Mouse (Mus musculus) gastrocnemius, postnatal 14 days (tissue): Measurements from ENCODE around the gene Txlnb. TPM values are rescaled to one million over a fixed set of nuclear protein-coding genes. Genes with fewer than 3 reads are reported as not detected.
A peak's percentile ranks its signal among the peaks of the same experiment; 100 is the strongest.
"Not testable (repeated sequence)": the region's sequence is repeated elsewhere in the genome, so short reads cannot be mapped to it uniquely, and the experiment has no call there.

Source experiments
- DNase-seq: peaks from one replicate; pipeline ENCODE4 v3.0.0; 2021; ENCODE audit warnings: mixed read lengths
- intact Hi-C: fragments of 180-260 bp; cut with DNase I; formaldehyde crosslinking; loops from one replicate; pipeline ENCODE4 v1.15.1; 2025; ENCODE audit warnings: low total_unique reads
- long read RNA-seq, 2 experiments: library from polyadenylated mRNA; stranded (forward); transcript quantifications; one replicate each; pipeline ENCODE4 v2.0.0; 2021
- total RNA-seq, 2 experiments: library from RNA; stranded (reverse); gene quantifications; 2 replicates each; pipeline ENCODE4 v1.2.3; 2021

Txlnb gene
- total RNA-seq, result 100 to 1,000 TPM; 109 to 140 TPM
- long read RNA-seq, experiment 1, full-length matches to known transcripts, result 111 of 144 reads
- long read RNA-seq, experiment 1, partial matches to known transcripts, result 23 of 144 reads
- long read RNA-seq, experiment 1, other reads (novel, unspliced or antisense), result 10 of 144 reads
- long read RNA-seq, experiment 2, full-length matches to known transcripts, result 159 of 200 reads
- long read RNA-seq, experiment 2, partial matches to known transcripts, result 36 of 200 reads
- long read RNA-seq, experiment 2, other reads (novel, unspliced or antisense), result 5 of 200 reads

DNA sequence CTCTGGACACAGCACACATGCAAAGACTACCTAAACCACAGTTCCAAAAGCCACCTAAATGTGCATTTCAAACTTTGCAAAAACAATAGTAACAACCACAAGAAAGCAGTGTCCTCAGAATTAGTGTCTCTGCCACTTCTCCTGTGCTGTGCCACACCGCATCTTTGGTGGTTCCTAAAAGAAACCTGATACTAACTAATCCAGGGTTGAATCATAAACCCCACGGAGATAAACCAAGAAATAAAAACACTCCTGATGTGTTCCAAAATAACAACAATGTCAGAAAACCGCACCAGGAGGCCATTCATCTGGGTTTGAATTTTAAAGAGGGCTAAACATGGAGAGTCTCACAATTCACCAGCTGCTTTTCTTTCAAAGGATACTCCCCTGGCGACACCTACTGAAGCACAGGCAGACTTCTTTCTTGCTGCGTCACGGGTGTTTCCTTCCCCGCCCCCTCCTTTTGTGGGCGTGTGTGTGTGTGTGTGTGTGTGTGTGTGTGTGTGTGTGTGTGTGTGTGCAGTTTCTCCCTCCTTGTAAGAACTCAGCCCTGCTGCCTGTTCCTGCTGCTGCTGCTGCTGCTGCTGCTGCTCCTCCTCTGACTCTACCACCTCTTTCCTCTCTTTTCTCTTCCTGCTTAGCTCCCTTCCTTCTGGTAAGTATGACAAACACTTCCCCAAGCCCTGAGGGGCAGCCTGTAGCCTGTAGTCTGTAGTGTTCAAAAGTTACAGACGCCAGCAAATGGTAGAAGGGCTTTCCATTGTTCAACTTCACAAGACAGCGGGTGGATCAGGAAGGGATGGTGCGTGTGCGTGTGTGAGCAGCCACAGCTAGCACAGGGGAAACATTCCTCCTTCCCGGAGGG lies at the start of gene Txlnb:
Txlnb (plus strand) TSS at position 460 of the 865 bp plus-strand sequence.
- intact Hi-C loops, result no loop called here
- DNase-seq, result peak; percentile 65

DNA sequence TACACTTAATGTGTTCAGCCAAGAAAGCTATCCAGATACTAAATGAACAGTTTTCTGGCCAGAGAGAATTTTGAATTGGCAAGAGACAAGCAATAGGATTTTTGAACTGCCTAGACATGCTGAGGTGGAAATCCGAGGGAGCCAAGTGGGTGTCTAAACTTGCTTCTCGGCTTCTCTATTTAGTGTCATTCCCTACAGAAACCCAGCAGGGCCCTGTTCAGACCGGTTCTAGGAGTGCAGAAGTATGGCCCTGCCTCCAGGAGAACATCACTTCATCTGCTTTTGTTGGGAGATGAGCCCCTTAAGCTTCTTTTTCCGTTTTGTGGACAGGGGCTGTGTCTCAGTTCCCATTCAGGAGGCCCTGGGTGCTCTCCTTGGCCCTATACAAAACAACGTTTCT lies 43.5 kb upstream of the Txlnb start:
- intact Hi-C loops, result no loop called here
- DNase-seq, result no peak

DNA sequence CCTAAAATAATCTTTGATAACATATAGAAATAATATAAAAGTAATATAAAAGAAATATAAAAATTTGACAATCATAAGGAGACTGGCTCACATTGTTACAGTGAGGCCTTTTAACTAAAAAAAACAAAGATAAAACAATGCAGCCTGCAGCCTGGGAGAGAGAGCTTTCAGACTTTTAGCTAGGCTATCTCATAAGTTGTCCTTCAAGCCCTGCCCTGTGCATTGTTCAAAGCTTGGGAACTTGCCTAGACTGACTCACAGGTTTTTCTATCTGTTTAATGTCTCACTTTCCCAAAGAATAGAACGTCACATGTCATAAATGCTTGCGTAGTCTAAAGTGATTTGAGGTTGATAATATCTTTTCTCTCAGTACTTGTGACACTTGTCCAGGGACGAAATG lies 36.3 kb upstream of the Txlnb start:
- intact Hi-C loops, result no loop called here
- no peak for DNase-seq

DNA sequence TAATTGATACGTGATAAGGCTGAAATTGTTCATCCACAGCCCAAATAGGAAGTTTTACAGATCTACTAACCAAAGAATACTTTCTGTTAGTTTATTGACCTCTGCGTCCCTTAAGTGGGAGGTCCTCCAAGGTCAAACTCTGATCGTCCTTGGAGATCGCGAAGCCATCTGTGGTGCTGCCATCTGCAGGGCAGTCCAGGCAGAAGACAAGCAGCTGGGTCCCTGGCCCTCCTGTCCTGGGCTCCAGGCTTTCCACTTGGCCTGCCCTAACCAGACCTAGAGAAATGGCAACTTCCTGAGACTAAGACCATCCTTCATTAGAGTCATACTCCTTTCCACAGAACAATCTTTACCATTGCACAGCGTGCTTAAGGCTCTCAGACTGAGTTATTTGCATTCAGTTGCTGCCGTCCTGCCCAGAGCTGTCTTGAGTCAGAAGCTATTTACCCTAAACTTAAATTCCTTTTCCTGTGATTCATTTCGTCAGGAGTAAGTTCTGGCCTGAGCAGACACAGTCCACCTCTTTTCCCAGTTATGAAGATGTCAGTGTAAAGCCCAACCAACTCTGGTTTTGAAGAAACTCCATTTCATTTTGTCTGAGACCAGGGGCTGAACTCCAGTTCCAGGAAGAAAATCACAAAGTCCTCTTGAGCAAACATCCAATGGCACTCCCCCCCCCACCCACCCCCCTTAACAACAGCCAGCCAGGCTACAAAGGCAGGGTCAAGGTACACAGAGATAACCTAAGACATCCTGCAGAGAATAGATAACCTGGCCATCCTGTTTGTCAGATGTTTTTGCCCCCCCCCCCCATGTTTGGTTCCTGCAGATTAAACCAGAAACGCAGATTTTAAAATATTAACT lies 35.0 kb upstream of the Txlnb start:
- intact Hi-C loops, result no loop called here
- no peak for DNase-seq

DNA sequence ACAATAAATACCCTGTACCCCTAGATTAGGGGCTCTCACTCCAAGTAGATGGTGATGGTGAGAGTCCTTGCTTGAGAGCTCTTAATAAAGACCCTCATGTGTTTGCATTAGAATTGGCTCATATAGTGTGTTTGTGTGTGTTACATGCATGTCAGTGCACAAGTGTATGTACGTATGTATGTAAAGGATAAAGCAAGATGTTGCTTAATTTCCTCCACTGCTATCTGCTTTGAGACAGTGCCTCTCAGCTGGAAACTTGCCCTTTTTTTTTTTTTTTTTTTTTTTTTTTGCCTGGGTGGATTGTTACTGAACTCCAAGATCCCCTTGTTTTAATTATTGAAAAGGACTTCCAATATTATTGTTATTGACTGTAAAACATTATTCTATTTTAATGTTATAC lies 34.4 kb upstream of the Txlnb start:
- intact Hi-C loops, result no loop called here
- no peak for DNase-seq

DNA sequence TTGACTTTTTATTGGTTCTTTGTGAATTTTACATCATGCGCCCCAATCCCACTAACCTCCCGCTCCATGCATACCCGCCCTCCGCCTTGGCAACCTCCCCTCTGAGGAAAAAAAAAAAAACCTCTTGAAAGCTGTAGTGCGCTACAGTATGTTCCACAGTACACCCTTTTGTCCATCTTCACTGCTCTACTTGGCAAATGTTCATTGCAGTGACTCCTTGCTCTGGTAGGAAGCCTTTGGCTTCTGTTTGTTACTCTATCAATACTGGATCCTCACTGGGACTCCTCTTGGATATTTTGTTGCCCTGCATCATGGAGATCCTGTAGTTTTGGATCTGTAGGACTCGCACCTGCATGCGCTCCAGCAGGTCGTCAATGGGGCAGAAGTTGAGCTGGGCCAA lies 33.1 kb upstream of the Txlnb start:
- DNase-seq, result no peak
- intact Hi-C loops, result no loop called here

DNA sequence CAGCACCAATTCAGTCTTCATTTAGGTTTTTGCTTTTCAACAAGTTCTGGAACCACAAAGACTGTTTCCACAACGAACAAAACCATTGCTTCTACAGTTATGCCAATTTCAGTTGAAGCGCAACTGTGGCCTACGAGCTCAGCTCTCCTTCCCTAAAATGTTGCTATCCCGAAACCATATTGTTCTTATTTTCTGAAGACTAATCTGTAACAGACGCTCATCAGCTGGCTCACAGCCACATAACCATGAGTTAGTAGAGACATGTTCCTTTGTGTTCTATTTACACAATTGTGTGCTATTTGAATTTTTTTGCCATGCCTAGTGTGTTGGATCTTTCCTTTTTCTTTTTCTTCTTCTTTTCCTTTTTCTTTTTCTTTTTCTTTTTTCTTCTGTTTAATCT lies 26.2 kb upstream of the Txlnb start:
- no peak for DNase-seq
- intact Hi-C loops, result no loop called here

DNA sequence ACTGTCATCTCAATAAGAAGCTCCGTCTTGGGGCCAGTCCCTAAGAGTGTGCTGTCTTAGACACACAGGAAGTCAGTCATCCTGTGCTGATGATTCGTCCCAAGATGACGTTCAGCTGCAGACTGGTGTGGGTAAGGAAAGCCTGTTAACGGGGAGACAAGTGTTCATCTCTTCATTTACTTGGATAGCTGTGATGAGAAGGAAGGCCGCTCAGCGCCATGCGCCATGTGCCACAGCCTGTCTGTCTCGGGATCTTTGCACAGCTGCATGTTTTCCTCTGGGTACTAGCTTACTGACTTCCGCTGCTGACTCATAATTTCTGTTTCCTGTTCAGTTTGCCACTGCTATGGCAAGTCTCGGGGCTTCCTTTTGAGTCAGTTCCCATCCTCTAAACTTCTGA lies 23.7 kb upstream of the Txlnb start:
- intact Hi-C loops, result no loop called here
- DNase-seq, result no peak

DNA sequence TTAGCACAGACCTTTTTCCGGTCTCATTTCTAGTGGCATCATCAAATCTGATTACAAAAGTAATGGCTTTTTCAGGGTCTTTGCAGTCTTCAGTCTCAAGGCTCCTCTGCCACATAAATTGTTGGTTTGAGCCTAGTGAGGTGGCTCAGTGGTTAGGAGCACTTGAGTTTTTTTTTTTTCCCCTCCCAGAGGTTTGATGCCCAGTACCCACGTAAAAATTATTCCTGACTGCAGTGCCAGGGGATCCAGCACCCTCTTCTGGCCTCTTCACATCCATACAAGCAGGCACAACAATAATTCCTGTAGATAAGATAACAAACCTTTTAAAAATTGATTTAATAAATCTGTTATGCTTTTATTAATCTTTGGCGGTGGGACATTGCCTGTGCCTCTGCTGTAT lies 21.7 kb upstream of the Txlnb start:
- intact Hi-C loops, result no loop called here
- no peak for DNase-seq

DNA sequence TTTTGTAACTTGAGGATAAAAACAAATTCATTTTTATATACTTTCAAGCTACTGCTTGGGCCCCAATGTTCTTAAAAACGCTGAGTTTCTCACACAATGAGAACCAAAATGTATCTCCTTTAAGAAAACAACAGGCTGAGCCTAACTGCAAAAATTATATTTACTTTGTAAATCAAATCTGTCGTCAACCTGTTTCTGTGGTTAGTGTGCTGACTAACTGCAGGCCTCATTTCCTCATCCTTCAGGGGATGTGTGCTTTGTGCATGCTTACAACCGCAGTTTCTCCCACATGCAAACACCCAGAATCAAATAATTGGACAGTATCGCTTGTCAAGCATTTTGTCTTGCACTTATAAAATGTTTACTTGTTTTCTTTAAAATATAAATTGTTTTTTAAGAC lies 20.9 kb upstream of the Txlnb start:
- no peak for DNase-seq
- intact Hi-C loops, result no loop called here

DNA sequence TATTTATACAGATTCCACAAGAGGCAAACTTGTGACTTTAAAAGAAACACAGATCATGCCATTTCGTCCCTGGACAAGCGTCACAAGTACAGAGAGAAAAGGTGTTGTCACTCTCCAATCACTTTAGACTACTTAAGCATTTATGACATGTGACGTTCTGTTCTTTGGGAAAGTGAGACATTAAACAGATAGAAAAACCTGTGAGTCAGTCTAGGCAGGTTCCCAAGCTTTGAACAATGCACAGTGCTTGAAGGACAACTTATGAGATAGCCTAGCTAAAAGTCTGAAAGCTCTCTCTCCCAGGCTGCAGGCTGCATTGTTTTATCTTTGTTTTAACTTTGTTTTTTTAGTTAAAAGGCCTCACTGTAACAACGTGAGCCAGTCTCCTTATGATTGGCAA lies 19.3 kb upstream of the Txlnb start:
- DNase-seq, result not testable (repeated sequence)

DNA sequence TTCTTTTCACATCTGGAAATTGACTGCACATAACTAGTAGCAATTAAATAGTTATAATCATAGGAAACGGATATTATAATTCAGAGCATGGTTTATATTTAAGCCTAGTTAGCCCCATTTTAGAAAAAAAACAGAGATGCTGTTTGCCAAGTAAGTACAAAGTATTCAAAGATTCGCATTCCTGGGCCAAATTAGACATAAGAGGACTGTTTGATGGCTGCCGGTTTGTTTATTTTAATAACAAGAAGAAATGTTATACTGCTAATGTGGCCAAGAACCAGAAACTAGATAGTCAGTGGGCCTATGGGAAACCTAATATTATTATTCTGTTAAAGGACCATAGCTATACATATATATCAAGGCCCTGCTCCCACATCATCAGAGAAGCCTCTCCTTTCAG lies 9.3 kb upstream of the Txlnb start:
- DNase-seq, result no peak
- intact Hi-C loops, result no loop called here

More for the DNA sequence above, 19.3 kb upstream of the Txlnb start:
- intact Hi-C loops, result not testable (repeated sequence)

DNA sequence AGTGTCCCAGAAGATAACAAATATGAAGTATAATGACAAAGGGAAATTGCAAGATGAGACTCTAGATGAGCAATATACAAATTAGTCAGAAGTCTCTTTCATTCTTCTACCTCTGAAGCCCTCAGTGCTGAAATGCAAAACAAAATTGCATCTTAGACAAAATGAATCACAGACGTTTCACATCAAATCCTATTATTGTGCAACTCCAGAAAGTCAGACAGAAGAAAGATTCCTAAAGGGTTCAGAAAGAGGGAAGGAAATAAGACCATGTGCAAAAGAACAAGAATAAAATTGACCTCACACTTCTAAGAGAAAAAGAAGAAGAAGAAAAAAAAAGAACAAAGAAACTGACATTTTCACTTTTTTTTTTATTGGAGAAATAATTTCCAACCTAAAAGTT lies 8.1 kb upstream of the Txlnb start:
- intact Hi-C loops, result no loop called here
- no peak for DNase-seq

DNA sequence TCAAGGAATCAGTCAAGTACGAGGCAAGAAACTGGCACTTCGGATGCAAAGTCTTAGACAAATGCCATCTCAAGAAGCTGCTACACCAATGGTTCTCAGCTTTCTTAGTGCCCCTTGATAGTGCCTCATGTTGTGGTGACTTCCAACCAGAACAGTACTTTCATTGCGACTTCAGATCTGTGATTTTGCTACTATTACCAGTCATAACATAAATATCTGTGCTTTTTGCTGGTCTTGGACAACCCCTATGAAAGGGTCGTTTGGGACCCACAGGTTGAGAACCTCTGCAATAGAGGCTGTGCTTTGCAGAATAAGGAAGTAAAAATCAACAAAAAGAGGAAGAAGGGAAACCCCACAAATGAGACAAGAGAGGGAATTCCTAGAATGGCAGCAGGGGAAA lies 7.7 kb upstream of the Txlnb start:
- intact Hi-C loops, result no loop called here
- no peak for DNase-seq

DNA sequence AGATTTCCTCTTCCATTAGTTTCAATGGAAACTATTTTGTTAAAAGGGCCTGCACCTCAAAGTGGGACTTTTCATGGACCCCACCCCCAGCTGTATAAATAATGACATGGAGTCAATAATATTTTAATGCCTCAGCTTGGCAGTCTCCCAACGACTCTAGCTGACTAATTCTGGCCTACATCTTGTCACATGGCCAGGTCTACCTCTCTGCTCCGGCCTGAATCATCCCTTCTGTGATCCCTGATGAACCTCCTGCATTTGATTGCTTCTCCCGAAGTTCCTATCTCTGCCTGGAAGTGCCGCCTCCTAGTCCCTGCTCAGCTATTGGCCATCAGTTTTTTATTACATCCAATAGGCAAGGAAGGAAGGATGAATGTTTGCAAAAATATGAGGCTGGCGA lies 2.1 kb upstream of the Txlnb start:
- intact Hi-C loops, result loop anchor here (5.0 kb wide), 1 partner anchor 57 kb away; no protein-coding TSS in a partner anchor

DNA sequence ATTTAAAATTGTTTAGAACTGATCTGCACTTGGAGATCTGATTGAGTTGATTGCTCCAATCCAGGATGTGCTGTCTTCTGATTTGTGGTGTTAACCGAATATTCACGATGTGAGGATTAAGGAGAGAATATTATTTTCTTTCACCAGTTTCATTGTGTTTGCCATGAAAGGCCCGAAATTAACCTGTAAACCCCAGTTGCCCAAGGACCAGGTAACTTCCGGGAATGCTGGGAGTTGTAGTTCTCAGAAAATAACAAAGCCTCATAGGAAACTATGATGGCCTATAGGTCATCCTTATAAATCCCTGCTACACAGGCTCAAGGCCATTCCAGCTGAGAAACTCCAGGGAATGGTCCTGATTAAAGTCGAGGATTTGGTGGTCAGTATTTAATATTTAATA lies 1.6 kb upstream of the Txlnb start:
- intact Hi-C loops, result loop anchor here (5.0 kb wide), 1 partner anchor 57 kb away; no protein-coding TSS in a partner anchor
- no peak for DNase-seq

More for the DNA sequence above, 2.1 kb upstream of the Txlnb start:
- DNase-seq, result no peak

DNA sequence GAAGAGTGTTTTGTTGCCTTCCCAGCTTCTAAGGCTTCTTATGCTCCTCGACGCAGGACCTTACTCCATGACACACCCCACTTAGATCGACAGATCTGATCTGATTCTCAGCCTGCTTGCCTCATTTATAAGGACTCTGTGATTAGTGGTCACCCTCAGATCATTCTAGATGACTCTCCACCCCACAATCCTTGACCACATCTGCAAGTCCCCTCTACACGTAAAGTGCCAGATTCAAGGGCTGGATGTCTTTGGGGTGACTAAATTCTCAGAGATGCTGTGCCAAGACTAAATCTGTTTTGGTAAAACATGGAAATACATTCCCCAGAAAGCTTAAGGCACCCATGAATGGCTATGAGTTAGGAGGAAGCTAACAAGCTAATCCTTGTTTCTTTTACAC lies 799 bp upstream of the Txlnb start:
- intact Hi-C loops, result no loop called here

DNA sequence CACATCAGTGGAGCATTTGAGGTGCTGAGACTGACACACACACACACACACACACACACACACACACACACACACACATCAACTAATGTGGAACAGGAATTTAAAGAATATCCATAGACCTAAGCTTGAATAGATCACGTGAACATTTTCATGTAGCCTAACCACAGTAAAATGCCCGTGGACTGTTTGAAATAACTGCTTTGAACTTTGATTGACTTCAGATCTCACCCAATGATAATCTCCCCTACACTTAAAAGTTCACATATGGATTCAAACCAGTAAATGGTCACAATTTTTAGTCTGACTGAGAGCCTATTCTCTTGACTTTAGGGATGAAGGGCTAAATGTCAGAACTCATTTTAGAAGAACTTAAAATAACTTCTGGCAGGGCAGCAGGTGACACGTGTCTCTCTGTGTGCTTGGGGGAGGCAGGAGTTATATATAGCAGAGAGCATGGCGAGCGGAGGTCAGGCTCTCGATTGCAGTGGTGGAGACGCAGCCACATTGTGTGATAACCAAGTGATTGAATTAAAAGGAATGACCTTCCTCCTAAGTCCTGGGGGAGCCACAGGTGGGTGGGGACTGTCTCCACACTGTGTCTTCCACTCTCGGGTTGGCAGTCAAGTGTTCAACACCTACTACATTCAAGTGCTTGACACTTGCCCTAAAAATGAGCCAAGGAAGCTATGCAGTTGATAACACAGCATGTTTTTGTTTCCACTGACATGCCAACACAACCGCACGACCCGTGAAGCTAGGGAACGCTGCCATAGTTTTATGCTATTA lies 1.0 kb downstream of the Txlnb start:
- peak; percentile 23 for DNase-seq
- intact Hi-C loops, result no loop called here

More for the DNA sequence above, 799 bp upstream of the Txlnb start:
- DNase-seq, result no peak

DNA sequence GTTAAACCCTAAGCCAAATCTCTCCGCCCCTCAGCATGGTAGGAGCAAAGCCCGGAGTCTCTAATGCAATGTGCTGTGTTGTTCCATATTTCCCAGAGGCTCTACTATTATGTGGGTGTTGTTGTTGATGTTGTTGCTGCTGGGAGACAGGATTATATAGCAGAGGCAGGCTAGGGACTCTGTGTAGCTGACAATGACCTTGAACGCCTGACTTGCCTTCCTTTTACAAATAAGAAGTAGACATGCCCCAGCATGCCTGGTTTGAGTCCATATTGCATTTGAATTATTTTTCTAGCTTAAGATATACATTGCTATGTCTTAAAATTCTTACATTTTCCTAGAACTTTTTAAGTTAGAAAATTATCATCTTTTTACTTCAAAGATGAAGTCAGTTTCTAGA lies 1.7 kb downstream of the Txlnb start:
- intact Hi-C loops, result no loop called here
- no peak for DNase-seq
